Mouse (Mus musculus): ENCODE measurements at regions not wholly inside any gene's neighbourhood (a gene's known extent, or its start where the extent isn't known, plus 50 kb on each side); places are given as distances from the start of the nearest gene placed in this dataset.

- DNase-seq (ENCODE audit: low spot score) (no peak), ATAC-seq (ENCODE audit: extremely low read depth, insufficient number of reproducible peaks, low FRiP score, poor library complexity, severe bottlenecking) (no peak)
- TF ChIP-seq POLR2AphosphoS5 (IDR thresholded peaks at IDR 0.05; ENCODE audit: insufficient replicate concordance, low read depth, low read length), result no peak
- no peak for TF ChIP-seq GATA2 (IDR thresholded peaks at IDR 0.05; ENCODE audit: borderline replicate concordance, low read depth, low read length)
- TF ChIP-seq GATA1 (IDR thresholded peaks at IDR 0.05; ENCODE audit: borderline replicate concordance, low read length), result no peak
- no peak for TF ChIP-seq CTCF (IDR thresholded peaks at IDR 0.05; ENCODE audit: low read depth, low read length)
- no peak for TF ChIP-seq TAL1 (conservative IDR thresholded peaks at IDR 0.05; ENCODE audit: low read depth, low read length)
- no peaks in the 10 kb centered on the region for H3K27me3 ChIP-seq (ENCODE audit: insufficient read depth, low read length)
- H3K9me3 ChIP-seq (replicated peaks), result peaks cover 47% of the 10 kb centered on the region
- H3K4me1 ChIP-seq (ENCODE audit: insufficient read depth, low read depth, low read length), result no peaks in the 10 kb centered on the region
- no peak overlapping the region for H3K4me3 ChIP-seq (ENCODE audit: low read depth, low read length)
- no peaks in the 10 kb centered on the region for H3K36me3 ChIP-seq (replicated peaks)
These were observed 165.7 kb downstream of the Plk2 start for GRCm38 (mm10) chr13:110560566-110560965.

DNA sequence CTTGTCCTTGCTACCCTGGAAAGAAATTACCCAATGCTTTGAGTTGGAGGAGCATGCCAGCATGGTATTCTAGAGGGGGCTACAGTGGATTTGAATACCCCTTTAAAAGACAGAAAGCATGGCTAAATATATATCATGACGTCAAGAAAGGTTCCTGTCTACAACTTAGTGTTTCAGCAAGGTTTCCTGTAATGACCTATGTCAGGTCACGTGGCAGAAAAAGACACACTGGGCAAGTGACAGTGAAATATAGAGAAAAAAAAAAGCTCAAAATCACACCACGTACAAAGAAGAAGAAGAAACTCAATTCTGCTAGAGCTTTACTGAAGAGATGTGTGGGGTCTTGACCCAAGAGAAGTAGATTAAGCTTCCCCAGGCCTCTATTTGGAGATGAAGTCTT lies 167.7 kb downstream of the Plk2 start:
- TF ChIP-seq GATA1 (IDR thresholded peaks at IDR 0.05; ENCODE audit: borderline replicate concordance, low read length) (no peak), TAL1 (conservative IDR thresholded peaks at IDR 0.05; ENCODE audit: low read depth, low read length) (no peak), CTCF (IDR thresholded peaks at IDR 0.05; ENCODE audit: low read depth, low read length) (no peak), GATA2 (IDR thresholded peaks at IDR 0.05; ENCODE audit: borderline replicate concordance, low read depth, low read length) (no peak), POLR2AphosphoS5 (IDR thresholded peaks at IDR 0.05; ENCODE audit: insufficient replicate concordance, low read depth, low read length) (no peak)
- DNase-seq (ENCODE audit: low spot score) (no peak), ATAC-seq (ENCODE audit: extremely low read depth, insufficient number of reproducible peaks, low FRiP score, poor library complexity, severe bottlenecking) (no peak)
- H3K9me3 ChIP-seq (replicated peaks), result peaks cover 48% of the 10 kb centered on the region
- no peak overlapping the region for H3K4me3 ChIP-seq (ENCODE audit: low read depth, low read length)
- H3K27me3 ChIP-seq (ENCODE audit: insufficient read depth, low read length), result no peaks in the 10 kb centered on the region
- no peaks in the 10 kb centered on the region for H3K36me3 ChIP-seq (replicated peaks)
- no peaks in the 10 kb centered on the region for H3K4me1 ChIP-seq (ENCODE audit: insufficient read depth, low read depth, low read length)

DNA sequence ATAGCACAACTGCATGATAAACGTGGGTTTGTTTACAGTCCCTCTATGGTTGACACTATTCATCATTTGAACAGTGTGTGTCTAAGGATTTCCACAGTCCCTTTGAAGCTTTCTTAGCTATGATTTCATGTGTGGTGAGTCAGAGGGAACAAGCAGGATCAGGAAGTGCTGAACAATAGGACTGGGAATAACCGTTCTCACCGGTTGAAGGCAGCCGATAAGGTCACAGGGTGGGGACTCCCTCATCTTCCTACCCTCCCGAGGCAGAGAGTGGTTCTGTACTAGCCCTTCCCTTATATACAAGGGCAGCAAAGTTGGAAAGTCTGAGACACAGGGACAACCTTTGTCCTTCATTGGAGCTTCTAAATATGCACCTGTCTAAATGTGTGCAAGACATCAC lies 168.1 kb downstream of the Plk2 start:
- no peak for ATAC-seq (ENCODE audit: extremely low read depth, insufficient number of reproducible peaks, low FRiP score, poor library complexity, severe bottlenecking)
- TF ChIP-seq POLR2AphosphoS5 (IDR thresholded peaks at IDR 0.05; ENCODE audit: insufficient replicate concordance, low read depth, low read length) (no peak), TAL1 (conservative IDR thresholded peaks at IDR 0.05; ENCODE audit: low read depth, low read length) (no peak), GATA2 (IDR thresholded peaks at IDR 0.05; ENCODE audit: borderline replicate concordance, low read depth, low read length) (no peak), CTCF (IDR thresholded peaks at IDR 0.05; ENCODE audit: low read depth, low read length) (no peak), GATA1 (IDR thresholded peaks at IDR 0.05; ENCODE audit: borderline replicate concordance, low read length) (no peak)
- no peaks in the 10 kb centered on the region for H3K4me1 ChIP-seq (ENCODE audit: insufficient read depth, low read depth, low read length)
- no peaks in the 10 kb centered on the region for H3K36me3 ChIP-seq (replicated peaks)
- H3K9me3 ChIP-seq (replicated peaks), result peaks cover 46% of the 10 kb centered on the region
- no peak for DNase-seq (ENCODE audit: low spot score)
- H3K4me3 ChIP-seq (ENCODE audit: low read depth, low read length), result no peak overlapping the region
- no peaks in the 10 kb centered on the region for H3K27me3 ChIP-seq (ENCODE audit: insufficient read depth, low read length)

DNA sequence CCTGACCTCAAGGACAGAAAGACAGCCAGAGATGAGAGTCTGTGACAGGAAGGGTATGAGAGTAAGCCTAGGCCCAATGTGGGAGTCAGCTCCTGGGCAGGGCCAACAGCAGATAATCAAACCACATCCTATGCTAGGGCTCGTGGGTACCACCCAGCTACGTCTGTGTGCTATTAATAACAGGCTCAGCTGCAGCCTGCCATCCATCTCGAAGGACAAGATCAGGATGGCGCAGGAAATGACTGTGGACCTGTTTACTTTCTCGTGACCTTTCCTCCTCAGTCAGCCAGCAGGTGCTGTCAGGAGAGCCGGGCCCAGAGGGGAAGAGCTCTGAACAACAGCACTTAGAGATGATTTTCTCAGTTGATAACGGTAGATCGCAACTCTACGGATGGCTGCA lies 169.1 kb downstream of the Plk2 start:
- no peak for TF ChIP-seq TAL1 (conservative IDR thresholded peaks at IDR 0.05; ENCODE audit: low read depth, low read length)
- TF ChIP-seq CTCF (IDR thresholded peaks at IDR 0.05; ENCODE audit: low read depth, low read length), result no peak
- no peak for DNase-seq (ENCODE audit: low spot score)

DNA sequence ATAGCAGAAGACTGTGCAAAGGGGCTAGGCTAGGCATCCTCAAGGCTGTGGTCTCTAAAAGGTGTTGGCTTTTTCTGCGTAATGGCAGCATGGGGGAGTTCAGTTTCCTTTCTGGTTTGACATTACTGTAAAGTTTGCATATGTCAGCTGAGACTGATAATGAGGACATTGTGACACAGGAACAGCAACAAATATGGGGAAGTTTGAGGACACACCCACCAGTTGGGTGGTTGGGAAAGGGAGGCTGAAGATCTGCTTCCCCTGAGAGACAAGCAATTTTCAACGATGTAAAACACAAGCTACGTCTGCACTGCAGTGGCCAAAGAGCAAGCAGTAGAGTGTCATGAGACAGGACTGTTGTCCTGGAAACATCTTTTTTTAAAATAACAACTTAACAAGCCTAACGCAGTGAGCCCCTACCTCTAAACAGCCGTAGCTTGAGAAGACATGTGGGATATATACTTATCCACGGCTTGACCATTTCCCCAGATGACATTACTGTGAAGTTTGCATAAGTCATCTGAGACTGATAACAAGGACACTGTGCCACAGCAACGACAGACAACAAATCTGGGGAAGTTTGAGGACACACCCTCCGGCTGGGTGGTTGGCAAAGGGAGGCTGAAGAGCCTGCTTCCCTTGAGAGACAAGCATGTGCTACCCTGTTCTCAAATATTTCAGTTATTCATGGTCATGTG lies 173.8 kb downstream of the Plk2 start:
- H3K9me3 ChIP-seq (replicated peaks), result peaks cover 19% of the 10 kb centered on the region
- TF ChIP-seq GATA2 (IDR thresholded peaks at IDR 0.05; ENCODE audit: borderline replicate concordance, low read depth, low read length), result no peak
- TF ChIP-seq GATA1 (IDR thresholded peaks at IDR 0.05; ENCODE audit: borderline replicate concordance, low read length), result no peak
- TF ChIP-seq POLR2AphosphoS5 (IDR thresholded peaks at IDR 0.05; ENCODE audit: insufficient replicate concordance, low read depth, low read length), result no peak
- TF ChIP-seq CTCF (IDR thresholded peaks at IDR 0.05; ENCODE audit: low read depth, low read length), result no peak
- no peak for TF ChIP-seq TAL1 (conservative IDR thresholded peaks at IDR 0.05; ENCODE audit: low read depth, low read length)
- H3K4me3 ChIP-seq (ENCODE audit: low read depth, low read length), result no peak overlapping the region
- no peak for DNase-seq (ENCODE audit: low spot score)
- H3K36me3 ChIP-seq (replicated peaks), result no peaks in the 10 kb centered on the region
- no peaks in the 10 kb centered on the region for H3K27me3 ChIP-seq (ENCODE audit: insufficient read depth, low read length)
- no peaks in the 10 kb centered on the region for H3K4me1 ChIP-seq (ENCODE audit: insufficient read depth, low read depth, low read length)
- no peak for ATAC-seq (ENCODE audit: extremely low read depth, insufficient number of reproducible peaks, low FRiP score, poor library complexity, severe bottlenecking)

More for the DNA sequence above, 169.1 kb downstream of the Plk2 start:
- H3K9me3 ChIP-seq (replicated peaks), result peaks cover 43% of the 10 kb centered on the region
- no peak overlapping the region for H3K4me3 ChIP-seq (ENCODE audit: low read depth, low read length)
- H3K36me3 ChIP-seq (replicated peaks), result no peaks in the 10 kb centered on the region
- no peaks in the 10 kb centered on the region for H3K4me1 ChIP-seq (ENCODE audit: insufficient read depth, low read depth, low read length)
- ATAC-seq (ENCODE audit: extremely low read depth, insufficient number of reproducible peaks, low FRiP score, poor library complexity, severe bottlenecking), result no peak
- H3K27me3 ChIP-seq (ENCODE audit: insufficient read depth, low read length), result no peaks in the 10 kb centered on the region

DNA sequence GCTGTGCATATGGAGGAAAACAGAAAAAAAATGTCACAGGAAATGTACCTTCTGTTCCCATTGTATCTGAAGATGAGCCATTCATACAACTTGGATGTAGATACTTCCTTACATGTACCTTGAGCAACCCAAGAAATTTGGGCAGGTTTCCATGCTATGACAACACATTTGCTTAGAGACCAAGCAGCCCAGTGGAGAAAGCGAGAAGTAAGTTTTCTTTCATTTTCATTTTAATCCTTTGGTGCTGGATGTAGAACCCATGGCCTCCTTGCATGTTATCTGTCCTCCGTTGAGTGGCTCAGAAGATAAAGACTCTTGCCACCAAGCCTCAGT lies 174.3 kb downstream of the Plk2 start:
- ATAC-seq (ENCODE audit: extremely low read depth, insufficient number of reproducible peaks, low FRiP score, poor library complexity, severe bottlenecking), result no peak

More for the DNA sequence above, 174.3 kb downstream of the Plk2 start:
- no peaks in the 10 kb centered on the region for H3K36me3 ChIP-seq (replicated peaks)
- TF ChIP-seq GATA1 (IDR thresholded peaks at IDR 0.05; ENCODE audit: borderline replicate concordance, low read length) (no peak), TAL1 (conservative IDR thresholded peaks at IDR 0.05; ENCODE audit: low read depth, low read length) (no peak), GATA2 (IDR thresholded peaks at IDR 0.05; ENCODE audit: borderline replicate concordance, low read depth, low read length) (no peak), CTCF (IDR thresholded peaks at IDR 0.05; ENCODE audit: low read depth, low read length) (no peak), POLR2AphosphoS5 (IDR thresholded peaks at IDR 0.05; ENCODE audit: insufficient replicate concordance, low read depth, low read length) (no peak)
- peaks cover 15% of the 10 kb centered on the region for H3K9me3 ChIP-seq (replicated peaks)
- no peak overlapping the region for H3K4me3 ChIP-seq (ENCODE audit: low read depth, low read length)
- no peak for DNase-seq (ENCODE audit: low spot score)
- no peaks in the 10 kb centered on the region for H3K4me1 ChIP-seq (ENCODE audit: insufficient read depth, low read depth, low read length)
- no peaks in the 10 kb centered on the region for H3K27me3 ChIP-seq (ENCODE audit: insufficient read depth, low read length)

Data from G1E (cell line).